Mouse (Mus musculus) megakaryocyte, embryonic 14.5 days (primary cell): ENCODE results near the gene Ldlrad3.

Source experiments
- FLI1 ChIP-seq: IDR thresholded peaks from 2 replicates; pipeline ENCODE4 v1.6.1; 2012; ENCODE audit warnings: low read length, inconsistent platforms, mixed read lengths
- GATA1 ChIP-seq: IDR thresholded peaks from 3 replicates; pipeline ENCODE4 v1.6.1; 2012; ENCODE audit warnings: mixed read lengths, low read length, inconsistent platforms, borderline replicate concordance

- no peak for TF ChIP-seq GATA1
- no peak for TF ChIP-seq FLI1
Measured at GRCm38 (mm10) chr2:102056144-102056543, 130.0 kb downstream of the Ldlrad3 start.
